Comparison of ENCODE assay signal across 21 mouse cellular contexts in genomic region chr16:75333750-75334149, GRCm38 (mm10).
A peak's percentile ranks its signal among the peaks of the same experiment; 100 is the strongest.
DNase-seq lines count a peak whose midpoint lies in the region; ATAC-seq and TF ChIP-seq lines count a peak whose summit lies in the region.
"Had no signal": no experiment of that assay in that cellular context is flagged by ENCODE, and none has a peak within 500 bp of the region (broad histone marks: within the 10 kb centered on the region; RNA-seq: fewer than 3 reads in every experiment).

No protein-coding gene starts in this region.

- TF ChIP-seq RAD21 in MEL (IDR thresholded peaks at IDR 0.05; ENCODE audit: low read depth, low read length) = no peak

- peak; percentile 56 for ATAC-seq in megakaryocyte progenitor cell, adult 5-6 weeks (replicated peaks; ENCODE audit: poor library complexity)
- ATAC-seq in erythroblast, adult 5-6 weeks (replicated peaks; ENCODE audit: low FRiP score, poor library complexity, severe bottlenecking) = no peak
- ATAC-seq in kidney, embryonic 16.5 days (ENCODE audit: low FRiP score, low TSS enrichment) = no peak
- ATAC-seq: forebrain, embryonic 14.5 days; forebrain, embryonic 16.5 days had no signal

- no peaks in the 10 kb centered on the region for H3K27me3 ChIP-seq in MEL (ENCODE audit: control insufficient read depth in 1 of 2, insufficient read depth in 2 of 2, low read length in 2 of 2)
- H3K27me3 ChIP-seq in kidney, embryonic 16.5 days (ENCODE audit: insufficient read depth, low read length) = no peaks in the 10 kb centered on the region
- H3K27me3 ChIP-seq: embryonic facial prominence, embryonic 12.5 days; forebrain, embryonic 12.5 days had no signal

- WGBS in kidney, embryonic 16.5 days = 78% methylated on average over 5 of the region's 5 CpGs

- H3K9ac ChIP-seq in MEL (ENCODE audit: control insufficient read depth, low read depth, low read length, poor library complexity, severe bottlenecking) = peak overlapping the region; percentile 9
- no peak overlapping the region for H3K9ac ChIP-seq in kidney, embryonic 16.5 days (replicated peaks; ENCODE audit: low read length)
- H3K9ac ChIP-seq: embryonic facial prominence, embryonic 12.5 days; forebrain, embryonic 12.5 days had no signal

- no peak for TF ChIP-seq POLR2A in MEL (IDR thresholded peaks at IDR 0.05; ENCODE audit: control insufficient read depth in 1 of 2, insufficient read depth in 1 of 2, low read depth in 1 of 2, low read length in 2 of 2, poor library complexity in 1 of 2)

- H3K4me3 ChIP-seq in MEL (ENCODE audit: control insufficient read depth in 1 of 2, insufficient read depth in 1 of 2, low read depth in 2 of 2, low read length in 2 of 2) = peak overlapping the region; percentile 51 to 60
- H3K4me3 ChIP-seq in kidney, embryonic 16.5 days (ENCODE audit: low read length) = no peak overlapping the region
- H3K4me3 ChIP-seq: embryonic facial prominence, embryonic 10.5 days; embryonic facial prominence, embryonic 12.5 days; erythroblast, embryonic 14.5 days; forebrain, embryonic 10.5 days; forebrain, embryonic 12.5 days had no signal

- H3K36me3 ChIP-seq in MEL (ENCODE audit: control insufficient read depth in 1 of 2, insufficient read depth in 2 of 2, low read length in 2 of 2) = peaks cover 0 to 7% of the 10 kb centered on the region in 2 experiments; a peak in 2 of 4 replicates
- H3K36me3 ChIP-seq in kidney, embryonic 16.5 days (ENCODE audit: insufficient read depth, low read length) = no peaks in the 10 kb centered on the region
- H3K36me3 ChIP-seq: embryonic facial prominence, embryonic 10.5 days; embryonic facial prominence, embryonic 12.5 days; forebrain, embryonic 10.5 days; forebrain, embryonic 12.5 days had no signal

- TF ChIP-seq EP300 in MEL (IDR thresholded peaks at IDR 0.05; ENCODE audit: low read depth in 1 of 2, low read length in 2 of 2) = no peak

- no peaks in the 10 kb centered on the region for H3K79me2 ChIP-seq in MEL (ENCODE audit: control insufficient read depth, insufficient read depth, low read length, poor library complexity)

- no peak overlapping the region for H3K27ac ChIP-seq in MEL (ENCODE audit: control insufficient read depth, low read depth, low read length)
- no peak overlapping the region for H3K27ac ChIP-seq in kidney, embryonic 16.5 days (ENCODE audit: low read length)
- H3K27ac ChIP-seq: embryonic facial prominence, embryonic 10.5 days; embryonic facial prominence, embryonic 12.5 days; forebrain, embryonic 10.5 days; forebrain, embryonic 12.5 days had no signal

- no peak overlapping the region for H3K4me2 ChIP-seq in kidney, embryonic 16.5 days (replicated peaks; ENCODE audit: low read depth, low read length)
- H3K4me2 ChIP-seq: embryonic facial prominence, embryonic 12.5 days; forebrain, embryonic 12.5 days had no signal

- H3K9me3 ChIP-seq in MEL (replicated peaks; ENCODE audit: insufficient read depth, low read length) = no peaks in the 10 kb centered on the region
- H3K9me3 ChIP-seq in kidney, embryonic 16.5 days (ENCODE audit: low read length) = no peaks in the 10 kb centered on the region
- H3K9me3 ChIP-seq: embryonic facial prominence, embryonic 10.5 days; embryonic facial prominence, embryonic 12.5 days; forebrain, embryonic 10.5 days; forebrain, embryonic 12.5 days had no signal

- DNase-seq in 416B (ENCODE audit: low read depth) = peak; percentile 63
- DNase-seq in MEL (ENCODE audit: low read depth, low spot score) = peak; percentile 31
- DNase-seq in thymus, postnatal 4 days = no peak
- DNase-seq: adrenal gland, adult 2 months; adrenal gland, postnatal 10 days; adrenal gland, postnatal 25 days; cerebellum, adult 11-12 months; cerebellum, adult 2 months; cerebellum, adult 9-10 months; cerebellum, postnatal 10 days; cerebellum, postnatal 25 days had no signal

- TF ChIP-seq CTCF in MEL (IDR thresholded peaks at IDR 0.05 in 2 of 3, conservative IDR thresholded peaks at IDR 0.05 in 1 of 3; ENCODE audit: control insufficient read depth in 1 of 3, insufficient read depth in 1 of 3, low read depth in 2 of 3, low read length in 3 of 3, poor library complexity in 1 of 3, severe bottlenecking in 1 of 3) = no peak

- no peaks in the 10 kb centered on the region; a peak in 1 of 4 replicates for H3K4me1 ChIP-seq in MEL (ENCODE audit: control insufficient read depth in 1 of 2, insufficient read depth in 2 of 2, low read length in 2 of 2)
- no peaks in the 10 kb centered on the region for H3K4me1 ChIP-seq in kidney, embryonic 16.5 days (ENCODE audit: insufficient read depth, low read length)
- H3K4me1 ChIP-seq: embryonic facial prominence, embryonic 10.5 days; embryonic facial prominence, embryonic 12.5 days; forebrain, embryonic 10.5 days; forebrain, embryonic 12.5 days had no signal

TF ChIP-seq in MEL, 35 proteins besides CTCF, POLR2A, EP300 and RAD21:
- no peak for TF ChIP-seq TBP (IDR thresholded peaks at IDR 0.05; ENCODE audit: low read depth, low read length)
- TF ChIP-seq GATA1 (IDR thresholded peaks at IDR 0.05; ENCODE audit: low read depth, low read length) = no peak
- TF ChIP-seq CHD1 (IDR thresholded peaks at IDR 0.05; ENCODE audit: low read depth, low read length) = no peak
- TF ChIP-seq MEF2A (IDR thresholded peaks at IDR 0.05; ENCODE audit: extremely low read depth, insufficient replicate concordance, low read depth, low read length, poor library complexity, severe bottlenecking) = no peak
- TF ChIP-seq E2F4 (IDR thresholded peaks at IDR 0.05; ENCODE audit: borderline replicate concordance, low read depth, low read length) = no peak
- TF ChIP-seq TAL1 (IDR thresholded peaks at IDR 0.05; ENCODE audit: low read length) = no peak
